Mouse (Mus musculus) heart, adult 18-20 months (tissue): ENCODE results near the gene Atp8b5. TPM values are rescaled to one million over a fixed set of nuclear protein-coding genes. Genes with fewer than 3 reads are reported as not detected.

Experiments used
- DNase-seq, 2 experiments: peaks; one replicate each; pipeline ENCODE4 v3.0.0; 2021 to 2022; ENCODE audit warnings: mixed read lengths in 1 of 2
- total RNA-seq, 2 experiments: library from RNA; stranded (reverse); gene quantifications; 2 replicates each; pipeline ENCODE4 v1.2.3; 2021

Gene Atp8b5
- total RNA-seq, 2 experiments from 2014 or later = 0.07 TPM; not detected in 1

DNA sequence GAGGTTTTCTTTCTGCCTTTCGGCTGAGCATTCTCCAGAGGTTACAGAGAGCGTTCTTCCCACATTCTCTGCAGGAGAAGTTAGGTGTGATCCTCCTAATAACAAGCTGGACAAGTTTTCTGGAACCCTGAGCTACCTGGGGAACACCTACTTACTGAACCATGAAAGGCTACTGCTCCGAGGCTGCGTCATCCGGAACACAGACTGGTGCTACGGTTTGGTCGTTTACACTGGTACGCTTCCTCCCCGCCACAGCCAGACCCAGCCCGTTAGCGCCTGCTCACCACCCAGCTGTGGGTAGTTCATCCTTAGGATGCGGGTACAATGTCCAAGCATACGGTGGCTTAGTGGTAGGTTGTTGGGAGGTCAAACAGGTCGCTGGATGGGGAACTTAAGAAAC lies 55.4 kb downstream of the Atp8b5 start:
- DNase-seq = no peak

DNA sequence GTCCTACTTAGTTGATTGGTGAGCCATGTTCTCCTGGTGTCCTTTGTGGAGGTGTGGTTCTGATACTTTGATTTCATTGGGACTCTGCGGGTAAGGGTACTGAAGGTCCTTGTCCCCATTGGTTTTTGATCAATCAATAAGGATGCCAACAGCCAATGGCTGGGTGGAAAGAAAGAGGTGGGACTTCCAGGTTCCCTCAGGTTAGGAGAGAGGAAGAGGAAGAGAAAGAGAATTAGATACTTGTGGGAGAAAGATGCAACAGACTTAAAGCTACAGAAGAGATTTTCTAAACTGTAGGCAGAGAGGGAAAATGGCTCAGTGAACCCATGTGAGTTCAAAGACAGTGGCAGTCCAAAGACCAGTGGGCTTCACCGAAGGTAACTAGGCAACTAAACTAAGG lies 60.2 kb downstream of the Atp8b5 start:
- no peak for DNase-seq

DNA sequence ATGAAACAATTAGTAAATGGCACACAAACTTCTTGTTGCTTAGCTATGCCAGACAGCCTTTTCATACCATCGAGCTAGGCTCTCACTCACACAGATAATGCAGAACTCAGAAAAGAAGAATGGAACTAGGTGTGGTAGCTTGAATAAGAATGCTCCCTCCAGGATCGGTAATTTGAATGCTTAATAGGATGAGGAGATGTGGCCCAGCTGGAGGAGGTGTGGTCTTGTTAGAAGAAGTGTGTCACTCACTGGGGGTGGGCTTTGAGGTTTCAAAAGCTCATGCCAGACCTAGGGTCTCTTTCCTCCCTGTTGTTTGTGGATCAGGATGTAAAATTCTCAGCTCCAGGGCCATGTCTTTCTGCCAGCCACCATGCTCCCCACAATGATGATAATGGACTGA lies 67.8 kb downstream of the Atp8b5 start:
- DNase-seq = no peak

DNA sequence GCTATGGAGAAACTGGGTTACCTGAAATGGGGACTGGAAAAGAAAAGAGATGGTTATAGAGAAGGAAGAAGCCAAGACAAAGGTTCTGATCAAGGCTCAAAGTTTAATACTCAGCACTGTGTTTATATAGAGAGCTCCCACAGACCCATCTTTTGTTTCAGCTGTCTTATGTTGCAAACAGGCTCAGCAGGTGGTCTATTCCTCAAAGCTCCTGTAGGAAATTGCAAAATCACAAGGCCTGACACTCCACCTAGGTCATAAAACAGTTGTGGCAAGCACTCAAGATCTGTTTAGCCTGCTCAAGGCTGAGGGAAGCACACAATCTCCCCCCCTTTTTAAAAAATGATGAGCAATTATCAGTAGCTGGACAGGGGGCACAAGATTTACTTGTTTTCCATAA lies 69.2 kb downstream of the Atp8b5 start:
- no peak for DNase-seq

DNA sequence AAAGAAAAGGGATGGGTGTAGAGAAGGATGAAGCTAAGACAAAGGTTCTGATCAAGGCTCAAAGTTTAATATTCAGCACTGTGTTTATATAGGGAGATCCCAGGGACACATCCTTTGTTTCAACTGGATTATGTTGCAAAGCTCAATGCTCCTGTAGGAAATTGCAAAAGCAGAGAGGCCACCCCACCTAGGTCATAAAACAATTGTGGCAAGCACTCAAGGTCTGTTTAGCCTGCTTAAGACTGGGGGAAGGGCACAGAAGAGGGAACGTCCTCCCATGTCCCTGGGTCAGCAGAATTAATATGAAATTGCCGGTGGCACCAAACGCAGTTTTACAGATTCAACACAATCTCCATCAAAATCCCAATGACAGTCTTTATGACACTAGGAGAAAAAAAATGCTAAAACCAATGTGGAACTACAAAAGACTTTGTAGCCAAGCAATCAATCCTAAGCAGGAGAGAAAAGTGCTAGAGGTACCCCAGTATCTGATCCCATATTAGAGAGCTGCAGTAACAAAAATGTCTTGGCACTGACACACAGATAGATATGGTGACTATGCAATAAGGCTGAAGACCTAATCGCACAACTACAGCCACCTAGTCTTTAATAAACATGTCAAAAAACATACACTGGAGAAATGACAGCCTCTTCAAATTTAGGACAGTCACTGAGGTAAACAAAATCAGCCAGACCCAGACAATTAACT lies 73.3 kb downstream of the Atp8b5 start:
- DNase-seq = peak; percentile 33 to 66

DNA sequence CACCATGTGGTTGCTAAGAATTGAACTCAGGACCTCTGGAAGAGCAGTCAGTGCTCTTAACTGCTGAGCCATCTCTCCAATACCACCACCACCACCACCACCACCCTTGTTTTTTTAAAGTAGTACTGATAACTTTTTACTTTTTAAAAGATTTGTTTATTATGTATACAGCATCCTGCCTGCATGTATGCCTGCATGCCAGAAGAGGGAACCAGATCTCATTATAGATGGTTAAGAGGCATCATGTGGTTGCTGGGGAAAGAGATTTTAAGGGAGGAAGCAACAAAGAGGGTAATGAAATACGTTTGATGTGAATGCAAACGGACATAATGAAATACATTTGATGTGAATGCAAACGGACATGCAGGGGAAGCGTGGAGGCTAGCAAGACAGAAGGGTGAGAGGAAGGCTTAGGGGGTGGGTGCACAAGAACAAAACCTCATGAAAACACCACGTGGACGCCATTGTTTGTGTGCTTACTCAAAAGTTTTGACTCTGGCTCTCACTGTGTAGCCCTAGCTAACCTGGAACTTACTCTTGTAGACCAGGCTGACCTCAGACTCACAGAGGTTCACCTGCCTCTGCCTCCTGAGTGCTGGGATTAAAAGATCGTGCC lies 74.4 kb downstream of the Atp8b5 start:
- no peak for DNase-seq

DNA sequence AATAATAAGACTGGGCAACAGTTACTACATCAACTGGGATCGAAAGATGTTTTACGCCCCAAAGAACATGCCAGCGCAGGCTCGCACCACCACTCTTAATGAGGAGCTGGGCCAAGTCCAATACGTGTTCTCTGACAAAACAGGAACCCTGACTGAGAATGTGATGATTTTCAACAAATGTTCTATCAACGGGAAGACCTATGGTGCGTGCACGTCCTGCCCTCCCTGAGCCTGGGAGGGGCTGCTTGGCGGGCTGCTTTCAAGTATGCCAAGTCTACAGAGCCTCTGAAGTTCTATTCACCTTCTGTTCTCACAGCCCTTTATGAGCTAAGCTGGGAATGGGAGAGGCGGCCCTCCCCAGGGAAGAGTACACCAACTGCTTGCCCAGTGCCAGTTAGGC lies 75.5 kb downstream of the Atp8b5 start:
- no peak for DNase-seq

DNA sequence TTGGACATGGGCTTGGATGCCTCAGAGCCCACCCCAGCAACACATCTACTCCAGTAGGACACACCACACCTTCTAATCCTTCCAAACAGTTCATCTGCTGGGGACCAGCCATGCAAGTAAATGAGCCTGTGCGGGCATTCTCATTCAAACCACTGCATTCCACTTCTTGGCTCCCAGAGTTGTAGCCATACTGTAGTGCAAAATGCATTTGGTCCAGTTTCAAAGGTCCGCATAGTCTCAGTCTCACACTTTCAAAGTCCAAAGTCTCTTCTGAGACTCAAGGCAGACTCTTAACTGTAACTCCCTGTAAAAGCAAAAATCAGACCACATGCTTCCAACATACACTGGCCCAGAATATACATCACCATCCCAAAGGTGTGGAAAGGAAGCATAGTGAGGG lies 78.0 kb downstream of the Atp8b5 start:
- no peak for DNase-seq

DNA sequence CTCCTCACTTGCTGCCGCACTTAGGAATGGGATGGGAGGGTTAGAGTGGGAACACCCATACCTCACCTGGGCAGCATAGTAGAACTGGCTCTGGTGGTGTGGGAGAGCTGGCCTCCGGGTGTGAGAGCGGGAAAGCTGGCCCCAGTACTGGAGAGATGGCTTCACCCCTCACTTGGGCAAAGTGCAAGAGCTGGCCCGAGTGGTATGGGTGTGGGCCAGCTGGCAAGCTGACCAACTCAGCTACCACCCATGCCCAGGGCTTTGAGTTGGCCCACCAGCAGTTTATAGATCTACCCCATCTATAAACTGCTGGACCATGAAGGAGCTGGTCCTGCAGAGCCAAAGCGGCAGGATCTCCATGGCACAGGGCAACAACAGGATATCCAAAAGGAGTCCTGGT lies 82.2 kb downstream of the Atp8b5 start:
- peak in 1 of 2 experiments; percentile 15 for DNase-seq

DNA sequence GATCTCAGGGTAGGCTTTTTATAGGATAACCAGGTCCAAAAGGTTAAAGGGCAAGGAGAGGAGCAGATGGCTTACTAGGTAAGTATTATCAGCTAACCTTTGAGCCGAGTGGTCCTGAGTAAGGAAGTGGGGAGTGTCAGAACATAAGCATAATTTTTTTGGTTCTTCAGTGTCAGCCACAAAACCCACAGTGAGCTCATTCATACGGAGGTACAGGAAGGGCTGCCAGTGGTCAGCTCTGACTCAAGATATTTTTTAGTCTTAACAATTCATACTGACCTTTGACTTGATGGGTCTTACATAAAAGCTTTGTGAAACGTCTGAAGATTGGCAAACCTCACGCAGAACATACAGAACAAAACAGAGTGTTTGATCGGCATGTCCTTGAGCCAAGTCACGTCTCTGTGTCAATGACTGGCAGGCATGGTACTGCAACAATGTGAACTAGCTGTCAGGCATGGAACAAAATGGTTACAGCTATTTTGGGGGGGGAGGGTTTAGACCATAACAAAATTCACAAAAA lies 83.1 kb downstream of the Atp8b5 start:
- no peak for DNase-seq

DNA sequence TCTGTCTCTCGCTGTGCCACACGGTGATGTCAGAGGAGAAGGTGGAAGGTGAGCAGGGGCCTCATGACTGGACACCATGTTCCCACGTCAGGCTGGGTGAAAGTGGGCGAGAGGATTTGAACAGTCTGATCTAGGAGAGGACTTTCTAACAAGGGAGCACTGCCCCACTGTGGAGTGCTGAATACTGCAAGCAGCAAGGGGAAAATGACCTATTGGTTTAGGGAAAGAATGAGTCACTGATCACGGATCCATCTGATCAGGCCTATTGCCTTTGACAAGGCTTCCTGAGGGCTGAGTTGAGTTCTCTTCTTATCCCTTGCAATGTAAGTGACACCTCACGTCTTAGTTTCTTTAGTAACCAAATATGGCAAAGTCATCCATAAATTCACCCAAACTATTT lies 86.7 kb downstream of the Atp8b5 start:
- no peak for DNase-seq

DNA sequence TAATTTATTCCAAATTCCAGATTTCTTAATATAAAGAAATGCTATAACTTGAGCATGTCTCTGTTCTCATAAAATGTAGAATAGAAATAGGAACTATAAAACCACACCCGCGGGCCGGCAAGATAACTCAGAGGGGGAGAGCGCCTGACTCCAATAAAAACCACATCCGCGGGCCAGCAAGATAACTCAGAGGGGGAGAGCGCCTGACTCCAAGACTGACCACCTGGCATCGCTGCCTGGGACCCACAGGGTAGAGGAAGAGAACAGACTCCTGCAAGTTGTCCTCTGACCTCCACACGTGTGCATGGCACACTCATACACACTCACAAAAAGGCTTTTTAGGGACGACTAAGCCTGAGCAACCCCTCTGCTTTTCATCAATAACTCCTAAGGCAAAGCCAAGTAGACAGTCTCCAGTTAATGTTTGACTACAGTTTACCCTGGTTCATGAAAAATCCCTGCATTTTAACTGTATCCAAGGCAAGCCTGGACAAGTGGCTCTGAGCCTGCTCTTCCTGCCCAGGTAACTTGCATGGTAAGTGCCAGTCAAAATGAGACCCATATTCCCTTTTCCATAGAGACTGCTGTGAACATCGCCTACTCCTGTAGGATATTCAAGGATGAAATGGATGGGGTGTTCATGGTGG lies 98.1 kb downstream of the Atp8b5 start:
- DNase-seq = no peak

DNA sequence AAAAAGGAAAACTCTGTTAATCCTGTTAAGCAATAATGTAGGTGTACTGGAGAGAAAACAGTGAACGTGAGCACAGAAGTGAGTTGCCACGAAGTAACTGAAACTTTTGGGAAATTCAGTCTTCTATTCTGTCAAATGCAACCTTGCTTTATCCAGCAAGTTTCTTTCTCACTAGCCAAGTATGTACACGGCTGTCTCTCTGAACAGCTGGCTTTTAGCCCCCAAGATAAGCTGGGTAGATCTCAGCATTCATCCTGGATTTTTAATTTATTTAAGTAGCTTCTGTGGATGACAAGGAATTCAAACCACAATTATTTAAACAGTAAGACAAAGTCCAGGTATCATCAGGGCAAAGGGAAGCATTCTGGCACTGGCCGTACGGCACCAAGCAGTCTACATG lies 100.3 kb downstream of the Atp8b5 start:
- no peak for DNase-seq

DNA sequence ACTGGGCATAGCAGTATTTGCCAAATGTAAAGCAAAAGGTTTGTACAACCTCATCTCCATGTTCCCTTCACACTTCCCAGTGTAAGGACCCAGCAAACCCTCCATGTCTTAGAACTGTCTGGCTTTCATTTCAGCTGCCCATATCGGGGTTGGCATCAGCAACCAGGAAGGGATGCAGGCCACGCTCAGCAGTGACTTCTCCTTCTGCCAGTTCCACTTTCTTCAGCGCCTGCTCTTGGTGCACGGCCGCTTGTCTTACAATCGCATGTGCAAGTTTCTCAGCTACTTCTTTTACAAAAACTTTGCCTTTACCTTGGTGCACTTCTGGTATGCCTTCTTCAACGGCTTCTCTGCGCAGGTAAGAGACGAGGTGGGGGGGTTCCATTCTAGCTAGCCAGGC lies 100.8 kb downstream of the Atp8b5 start:
- no peak for DNase-seq

DNA sequence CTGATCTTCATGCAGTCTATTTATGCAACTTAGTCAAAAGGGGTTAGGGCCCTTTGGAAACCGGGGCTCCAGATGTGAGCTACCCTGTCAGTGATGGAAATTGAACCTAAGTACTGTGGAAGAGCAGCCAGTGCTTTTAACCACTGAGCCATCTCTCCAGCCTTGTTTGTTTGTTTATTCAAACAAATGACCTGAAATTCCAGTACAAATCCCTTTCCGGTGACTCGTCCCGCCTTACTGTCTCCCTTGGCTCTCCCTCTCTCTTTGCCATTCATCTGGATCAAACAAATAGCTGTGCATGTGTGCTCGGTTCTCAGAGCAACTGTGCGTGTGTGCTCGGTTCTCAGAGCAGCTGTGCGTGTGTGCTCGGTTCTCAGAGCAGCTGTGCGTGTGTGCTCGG lies 104.4 kb downstream of the Atp8b5 start:
- DNase-seq = no peak

DNA sequence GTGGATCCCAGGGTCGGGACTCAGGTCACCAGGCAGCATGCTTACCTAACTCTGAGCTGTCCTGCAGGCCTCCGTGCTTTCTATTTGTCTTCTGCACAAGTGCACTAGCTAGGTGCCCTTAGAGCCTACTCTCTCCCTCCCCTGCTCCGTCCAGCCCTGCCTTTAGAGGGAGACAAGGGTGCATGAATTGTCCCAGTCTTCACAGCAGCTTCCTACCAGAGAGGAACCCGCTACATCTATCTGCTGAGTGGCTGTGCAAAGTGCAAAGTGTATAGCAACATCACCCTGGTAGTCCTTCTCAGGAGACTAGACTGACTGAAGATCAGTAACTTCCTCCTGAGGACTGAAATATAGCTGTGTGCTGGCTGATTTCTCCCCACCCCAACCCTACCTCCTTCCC lies 105.2 kb downstream of the Atp8b5 start:
- peak in 1 of 2 experiments; percentile 20 for DNase-seq

DNA sequence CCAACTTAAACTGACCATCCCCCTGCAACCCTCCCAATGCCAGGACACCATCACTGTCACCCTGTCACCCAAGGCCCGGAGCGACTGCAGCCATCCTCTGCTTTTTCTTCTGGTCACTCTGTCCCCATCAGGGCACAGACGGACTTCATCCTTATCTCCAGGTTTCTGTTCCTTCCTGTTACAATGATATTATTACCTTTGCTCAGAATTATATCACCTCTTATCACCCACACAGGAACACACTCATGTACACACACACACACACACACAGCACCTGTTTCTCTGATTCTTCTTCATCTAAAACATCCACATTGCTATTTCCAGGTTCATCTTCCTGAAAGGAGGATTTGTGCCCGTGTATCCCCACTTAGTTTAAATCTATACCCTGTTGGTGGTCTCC lies 107.3 kb downstream of the Atp8b5 start:
- DNase-seq = no peak

DNA sequence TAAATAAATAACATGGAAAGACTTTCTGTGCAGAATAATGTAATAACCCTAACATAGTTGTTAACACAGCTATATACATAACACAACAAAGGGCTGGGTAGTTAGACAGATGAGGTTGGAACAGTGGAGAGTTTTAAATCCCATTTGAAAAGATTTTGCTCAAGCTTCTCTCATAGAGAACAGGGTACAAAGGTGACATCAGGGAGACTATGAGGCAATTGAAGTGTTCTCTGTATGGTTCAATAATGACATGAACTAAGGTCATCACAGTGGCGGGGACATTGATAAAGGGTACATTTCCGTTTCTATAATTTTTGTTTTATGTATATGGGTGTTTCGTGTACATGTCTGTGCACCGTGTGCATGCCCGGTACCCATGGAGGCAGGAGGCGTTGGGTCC lies 112.6 kb downstream of the Atp8b5 start:
- DNase-seq = no peak

DNA sequence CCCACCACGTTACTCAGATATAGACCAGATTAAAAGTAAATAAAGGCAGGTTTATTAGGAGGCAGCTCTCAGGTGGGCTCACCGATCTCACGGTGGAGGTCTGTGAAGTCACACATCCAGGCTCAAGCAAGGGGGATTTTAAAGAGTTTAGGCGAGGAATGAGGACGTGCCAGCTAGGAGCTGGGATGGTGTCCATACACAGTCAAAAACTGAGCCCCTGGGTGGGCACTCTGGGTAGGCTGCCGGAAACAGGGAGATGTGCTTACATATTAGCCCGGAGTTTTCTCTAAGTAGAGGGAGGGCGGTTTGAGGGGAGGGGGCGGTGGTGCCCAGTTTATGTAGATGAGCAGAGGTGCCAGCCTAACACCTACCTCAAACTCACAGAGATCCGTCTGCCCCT lies 114.0 kb downstream of the Atp8b5 start:
- DNase-seq = no peak

DNA sequence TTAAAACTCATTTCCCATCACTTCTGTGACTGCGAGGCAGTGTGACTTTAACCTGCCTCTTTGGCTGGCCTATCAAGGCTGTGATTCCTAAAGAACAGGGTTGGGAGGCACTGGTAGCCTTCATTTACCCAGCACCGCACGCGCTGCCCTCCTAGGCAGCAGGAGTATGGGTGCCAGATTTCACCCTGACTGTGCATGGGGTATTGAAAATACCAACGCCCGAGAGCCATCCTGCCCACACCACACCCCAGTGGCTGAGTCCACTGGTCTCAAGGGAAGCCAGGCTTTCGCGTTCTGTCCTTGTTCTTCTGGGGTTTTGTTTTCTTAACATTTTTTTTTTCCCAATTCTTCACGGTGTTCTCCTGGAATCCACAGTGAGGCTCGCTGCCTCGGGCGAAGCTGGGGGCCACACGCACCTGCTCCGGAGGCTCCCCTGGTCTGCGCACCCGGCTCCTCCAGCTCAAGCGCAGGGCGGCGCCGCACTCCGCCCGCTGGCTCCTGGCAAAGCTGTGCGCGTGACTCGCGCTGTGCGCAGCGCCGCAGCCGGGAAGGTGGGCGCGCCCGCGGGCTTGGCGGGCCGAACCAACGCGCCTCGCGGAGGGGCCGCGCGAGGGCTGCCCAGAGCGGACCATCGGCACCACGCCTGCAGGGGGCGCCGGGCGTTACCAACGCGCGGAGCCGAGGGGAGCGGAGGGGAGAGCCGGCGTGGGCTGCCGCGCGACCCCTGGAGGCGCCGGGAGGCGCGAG lies 114.6 kb downstream of the Atp8b5 start, which contains the start of gene Rusc2:
Rusc2 (plus strand) TSS at position 572 of the 747 bp plus-strand sequence.
- peak; percentile 94 to 95 for DNase-seq

DNA sequence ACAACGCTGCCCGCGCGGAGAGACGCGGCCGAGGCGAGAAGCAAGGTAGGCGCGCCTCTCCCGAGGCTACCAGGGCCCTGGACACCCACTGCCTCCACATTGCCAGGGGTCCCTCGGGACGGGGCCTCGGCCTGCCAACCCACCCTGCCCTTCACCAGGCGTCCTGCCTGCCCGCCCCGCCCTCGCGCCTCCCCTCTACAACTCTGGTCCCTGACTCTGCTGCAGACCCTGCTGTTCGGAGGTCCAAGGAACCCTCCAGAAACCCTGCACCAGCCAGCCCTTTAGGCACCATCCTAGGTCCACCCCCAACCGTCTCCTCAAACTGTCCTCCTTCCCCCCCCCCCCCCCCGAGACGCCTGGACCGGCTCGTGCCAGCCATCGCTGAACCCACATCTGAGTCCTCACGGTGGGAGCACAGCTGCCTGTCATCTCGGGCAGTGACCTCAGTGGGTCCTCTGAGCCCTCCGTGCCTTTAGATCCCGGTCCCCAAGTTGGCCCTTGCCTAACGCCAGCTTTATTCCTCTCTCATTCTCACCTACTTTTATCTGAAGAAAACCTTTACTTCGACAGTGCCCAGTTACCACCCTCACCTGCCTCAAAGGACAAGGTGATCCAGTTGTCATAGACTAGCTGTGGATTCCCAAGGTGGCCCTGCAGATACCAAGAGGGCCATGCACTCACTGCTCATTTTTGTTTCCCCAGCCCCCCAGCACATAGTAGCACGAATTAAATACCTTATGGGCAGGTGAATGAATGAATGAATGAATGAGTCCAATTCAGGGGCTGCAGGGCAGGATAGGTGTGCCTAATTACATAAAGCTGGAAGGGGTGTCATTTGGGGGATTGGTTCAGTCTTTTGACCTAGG lies 115.4 kb downstream of the Atp8b5 start:
- peak in 1 of 2 experiments; percentile 64 for DNase-seq
